12 mouse cellular contexts compared by ENCODE assay signal in the genomic region with DNA sequence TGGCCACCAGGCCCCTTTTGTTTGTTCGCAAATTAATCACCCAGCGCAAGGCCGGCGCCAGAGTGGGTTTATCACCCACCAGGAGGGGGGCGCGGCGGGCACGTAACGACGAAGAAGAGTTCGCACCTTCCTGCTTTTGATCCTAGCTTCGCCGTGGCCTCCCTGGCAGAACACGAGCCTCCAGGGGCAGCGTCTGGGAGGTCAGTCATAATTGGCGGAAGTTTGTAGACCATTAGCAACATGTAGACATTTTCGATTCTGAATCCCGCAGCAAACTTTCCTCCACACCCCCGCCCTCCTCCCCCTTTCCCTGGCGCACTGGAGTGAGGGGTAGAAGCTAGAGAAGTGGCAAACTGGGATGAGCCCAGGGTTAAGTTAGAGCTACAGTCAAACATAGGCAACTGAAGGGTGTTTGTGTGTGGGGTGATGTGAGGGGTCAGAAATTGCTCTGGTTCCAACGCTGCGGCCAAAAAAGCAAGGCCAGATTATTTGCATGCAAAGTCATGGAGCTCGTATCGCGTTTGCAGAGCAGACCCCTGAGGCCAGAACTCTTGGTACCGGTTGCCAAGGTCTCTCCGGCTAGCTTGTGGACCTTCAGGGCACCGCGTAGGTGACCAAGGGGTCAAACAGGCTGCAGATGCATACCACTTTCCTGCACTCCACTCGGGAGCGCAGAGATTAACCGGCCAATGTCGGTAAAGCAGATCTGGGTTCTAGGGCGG. TPM values are rescaled to one million over a fixed set of nuclear protein-coding genes. Genes with fewer than 3 reads are reported as not detected.
DNase-seq lines count a peak whose midpoint lies in the region; ATAC-seq and TF ChIP-seq lines count a peak whose summit lies in the region.
"Had no signal": no experiment of that assay in that cellular context is flagged by ENCODE, and none has a peak within 500 bp of the region (broad histone marks: within the 10 kb centered on the region; RNA-seq: fewer than 3 reads in every experiment).

No protein-coding gene starts in this region.

- peak overlapping the region; percentile 65 for H3K4me2 ChIP-seq in lung, embryonic 14.5 days
- H3K4me2 ChIP-seq in embryonic facial prominence, embryonic 15.5 days (replicated peaks) = peak overlapping the region; percentile 78
- 0 out of 2 replicates have a peak overlapping the region, but pooled peaks have one; percentile 19 for H3K4me2 ChIP-seq in liver, postnatal 0 days (ENCODE audit: low read depth, low read length)

- no peak for TF ChIP-seq EP300 in liver, postnatal 0 days (IDR thresholded peaks at IDR 0.05; ENCODE audit: low read depth)

- H3K4me1 ChIP-seq in lung, embryonic 14.5 days (ENCODE audit: insufficient read depth) = peaks cover 23% of the 10 kb centered on the region
- H3K4me1 ChIP-seq in embryonic facial prominence, embryonic 15.5 days = peaks cover 37% of the 10 kb centered on the region
- peaks cover 13% of the 10 kb centered on the region for H3K4me1 ChIP-seq in liver, postnatal 0 days (ENCODE audit: insufficient read depth)
- peaks cover 43% of the 10 kb centered on the region for H3K4me1 ChIP-seq in midbrain, embryonic 10.5 days
- no peaks in the 10 kb centered on the region for H3K4me1 ChIP-seq in thymus, adult 2 months (replicated peaks; ENCODE audit: control insufficient read depth, insufficient read depth, low read length)

- peak overlapping the region; percentile 99 for H3K9ac ChIP-seq in lung, embryonic 14.5 days
- H3K9ac ChIP-seq in embryonic facial prominence, embryonic 15.5 days = peak overlapping the region; percentile 21; the same call in 1 of the 2 replicates
- H3K9ac ChIP-seq in liver, postnatal 0 days (replicated peaks) = no peak overlapping the region

- peak overlapping the region; percentile 93 for H3K27ac ChIP-seq in gastrocnemius, adult 2 months
- H3K27ac ChIP-seq in lung, embryonic 14.5 days (ENCODE audit: low read depth) = peak overlapping the region; percentile 99
- H3K27ac ChIP-seq in embryonic facial prominence, embryonic 15.5 days (replicated peaks) = peak overlapping the region; percentile 99
- H3K27ac ChIP-seq in liver, postnatal 0 days (ENCODE audit: low read depth) = no peak overlapping the region
- H3K27ac ChIP-seq in midbrain, embryonic 10.5 days (replicated peaks) = no peak overlapping the region
- no peak overlapping the region for H3K27ac ChIP-seq in thymus, adult 2 months (ENCODE audit: control insufficient read depth, insufficient read depth, low read length)

- H3K9me3 ChIP-seq in lung, embryonic 14.5 days (ENCODE audit: low read depth, low read length) = no peaks in the 10 kb centered on the region
- no peaks in the 10 kb centered on the region for H3K9me3 ChIP-seq in embryonic facial prominence, embryonic 15.5 days (replicated peaks)
- no peaks in the 10 kb centered on the region for H3K9me3 ChIP-seq in liver, postnatal 0 days (ENCODE audit: low read length)
- H3K9me3 ChIP-seq in midbrain, embryonic 10.5 days (replicated peaks) = no peaks in the 10 kb centered on the region
- H3K9me3 ChIP-seq: megakaryocyte, embryonic 14.5 days had no signal

- ATAC-seq in lung, embryonic 14.5 days (ENCODE audit: insufficient read depth) = no peak
- no peak for ATAC-seq in embryonic facial prominence, embryonic 15.5 days (ENCODE audit: insufficient number of reproducible peaks, low FRiP score, low TSS enrichment, low read depth)
- ATAC-seq in liver, postnatal 0 days = no peak

- no peaks in the 10 kb centered on the region for H3K36me3 ChIP-seq in lung, embryonic 14.5 days (ENCODE audit: insufficient read depth)
- no peaks in the 10 kb centered on the region for H3K36me3 ChIP-seq in embryonic facial prominence, embryonic 15.5 days
- no peaks in the 10 kb centered on the region for H3K36me3 ChIP-seq in liver, postnatal 0 days (replicated peaks; ENCODE audit: insufficient read depth, low read length)
- no peaks in the 10 kb centered on the region for H3K36me3 ChIP-seq in midbrain, embryonic 10.5 days
- H3K36me3 ChIP-seq in thymus, adult 2 months (ENCODE audit: control insufficient read depth, insufficient read depth, low read length) = no peaks in the 10 kb centered on the region

- H3K27me3 ChIP-seq in lung, embryonic 14.5 days (ENCODE audit: insufficient read depth, low read length) = peaks cover 62% of the 10 kb centered on the region
- H3K27me3 ChIP-seq in embryonic facial prominence, embryonic 15.5 days = peaks cover 49% of the 10 kb centered on the region
- H3K27me3 ChIP-seq in liver, postnatal 0 days (ENCODE audit: insufficient read depth, low read length) = peaks cover 88% of the 10 kb centered on the region
- peaks cover 100% of the 10 kb centered on the region for H3K27me3 ChIP-seq in midbrain, embryonic 10.5 days (ENCODE audit: low read depth, poor library complexity, severe bottlenecking)
- peaks cover 15% of the 10 kb centered on the region for H3K27me3 ChIP-seq in thymus, adult 2 months (ENCODE audit: control insufficient read depth, insufficient read depth, low read length)

- WGBS in lung, embryonic 14.5 days = 4% methylated on average over 34 of the region's 34 CpGs
- 20% methylated on average over 34 of the region's 34 CpGs for WGBS in embryonic facial prominence, embryonic 15.5 days
- 5% methylated on average over 34 of the region's 34 CpGs for WGBS in liver, postnatal 0 days (ENCODE audit: insufficient replicate concordance)
- under 1% methylated on average over 34 of the region's 34 CpGs for WGBS in midbrain, embryonic 10.5 days
- 11% methylated on average over 34 of the region's 34 CpGs for WGBS in thymus, adult 2 months

- no peak for DNase-seq in gastrocnemius, adult 2 months
- DNase-seq in gastrocnemius, postnatal 14 days = no peak
- DNase-seq in lung, embryonic 14.5 days = peak; percentile 61
- DNase-seq in lung, postnatal 14 days = no peak
- no peak for DNase-seq in liver, postnatal 0 days
- no peak for DNase-seq in midbrain, embryonic 10.5 days (ENCODE audit: low spot score)
- DNase-seq in thymus, adult 2 months = no peak
- DNase-seq: cerebellum, adult 11 months; layer of hippocampus, adult 9-11 months had no signal

- no peak for TF ChIP-seq CTCF in gastrocnemius, adult 2 months (IDR thresholded peaks at IDR 0.05)
- TF ChIP-seq CTCF in lung, embryonic 14.5 days (IDR thresholded peaks at IDR 0.05; ENCODE audit: low read depth) = no peak
- TF ChIP-seq CTCF in liver, postnatal 0 days (IDR thresholded peaks at IDR 0.05; ENCODE audit: low read depth) = no peak
- no peak for TF ChIP-seq CTCF in thymus, adult 2 months (IDR thresholded peaks at IDR 0.05; ENCODE audit: borderline replicate concordance, control insufficient read depth, extremely low read depth, insufficient read depth, low read length, poor library complexity)

- intact Hi-C loops in gastrocnemius, adult 2 months (cut with DNase I) = no loop called here
- intact Hi-C loops in gastrocnemius, postnatal 14 days (cut with DNase I; ENCODE audit: low total_unique reads) = no loop called here

- peak overlapping the region; percentile 80 for H3K4me3 ChIP-seq in gastrocnemius, adult 2 months
- H3K4me3 ChIP-seq in lung, embryonic 14.5 days (ENCODE audit: low read depth, low read length) = peak overlapping the region; percentile 74
- H3K4me3 ChIP-seq in embryonic facial prominence, embryonic 15.5 days (replicated peaks) = peak overlapping the region; percentile 64
- no peak overlapping the region for H3K4me3 ChIP-seq in liver, postnatal 0 days (ENCODE audit: low read depth, low read length)
- H3K4me3 ChIP-seq in midbrain, embryonic 10.5 days = no peak overlapping the region
- no peak overlapping the region for H3K4me3 ChIP-seq in thymus, adult 2 months (ENCODE audit: control insufficient read depth, insufficient read depth, low read length)
- H3K4me3 ChIP-seq: megakaryocyte, embryonic 14.5 days had no signal

- TF ChIP-seq POLR2A in thymus, adult 2 months (IDR thresholded peaks at IDR 0.05; ENCODE audit: control insufficient read depth, extremely low read depth, insufficient read depth, low read length, poor library complexity) = no peak

RNA-seq across cellular contexts. Expression of a gene that starts 2.1 kb away (rescaled TPM):
- total RNA-seq in gastrocnemius, adult 2 months (2021) = 1 to 10 TPM; 3.9 to 7.7 TPM
- 1 to 10 TPM; 6.5 to 9.4 TPM for total RNA-seq in gastrocnemius, postnatal 14 days (2021)
- polyA plus RNA-seq in lung, embryonic 14.5 days (2014; fragmentation: Nextera tagmentation; extraction: Ambion mirVana) = 82.1 and 84.8 TPM in 2 replicates
- 38.8 and 42.1 TPM in 2 replicates for polyA plus RNA-seq in embryonic facial prominence, embryonic 15.5 days (2015; fragmentation: Nextera tagmentation; extraction: Ambion mirVana)
- polyA plus RNA-seq in liver, postnatal 0 days (2015; fragmentation: Nextera tagmentation; extraction: Ambion mirVana) = 2.8 and 4.2 TPM in 2 replicates
- 3.9 and 7.2 TPM in 2 replicates for polyA plus RNA-seq in midbrain, embryonic 10.5 days (2016; fragmentation: Nextera tagmentation; extraction: Ambion mirVana)
- 2.1 and 3.2 TPM in 2 replicates for polyA plus RNA-seq in thymus, adult 2 months (2012; rRNA removed)
- total RNA-seq: hematopoietic stem cell, adult 5-6 weeks had no signal

Comparison
In these comparisons a context has a peak if more than half of its experiments do, and no peak if none do; other contexts are left out.
1. H3K27ac ChIP-seq: peak in gastrocnemius, adult 2 months (single experiment), lung, embryonic 14.5 days (single experiment) and embryonic facial prominence, embryonic 15.5 days (single experiment); none in liver, postnatal 0 days (single experiment), midbrain, embryonic 10.5 days (single experiment) and thymus, adult 2 months (single experiment).
2. H3K4me3 ChIP-seq: peak in gastrocnemius, adult 2 months (single experiment), lung, embryonic 14.5 days (single experiment) and embryonic facial prominence, embryonic 15.5 days (single experiment); none in liver, postnatal 0 days (single experiment), midbrain, embryonic 10.5 days (single experiment) and thymus, adult 2 months (single experiment).
3. H3K4me2 ChIP-seq: peak in every context shown above with its lines; median percentile 78 in embryonic facial prominence, embryonic 15.5 days; 65 in lung, embryonic 14.5 days; 19 in liver, postnatal 0 days.